Mouse (Mus musculus) A20 (cell line): Measurements from ENCODE around the gene Zfp786.
"Not testable (repeated sequence)": the region's sequence is repeated elsewhere in the genome, so short reads cannot be mapped to it uniquely, and the experiment has no call there.

Experiments used
- DNase-seq: peaks from one replicate; pipeline ENCODE4 v3.0.0-alpha.2; 2011; ENCODE audit warnings: low read depth, low spot score

Zfp786 gene

GRCm38 (mm10) chr6:47830104-47831078 lies at the start of gene Zfp786:
TSS of gene Zfp786 (minus strand) at chr6:47830867.
- peak; percentile 92 for DNase-seq

GRCm38 (mm10) chr6:47880166-47880565 lies 49.5 kb upstream of the Zfp786 start:
- DNase-seq: no peak

DNA sequence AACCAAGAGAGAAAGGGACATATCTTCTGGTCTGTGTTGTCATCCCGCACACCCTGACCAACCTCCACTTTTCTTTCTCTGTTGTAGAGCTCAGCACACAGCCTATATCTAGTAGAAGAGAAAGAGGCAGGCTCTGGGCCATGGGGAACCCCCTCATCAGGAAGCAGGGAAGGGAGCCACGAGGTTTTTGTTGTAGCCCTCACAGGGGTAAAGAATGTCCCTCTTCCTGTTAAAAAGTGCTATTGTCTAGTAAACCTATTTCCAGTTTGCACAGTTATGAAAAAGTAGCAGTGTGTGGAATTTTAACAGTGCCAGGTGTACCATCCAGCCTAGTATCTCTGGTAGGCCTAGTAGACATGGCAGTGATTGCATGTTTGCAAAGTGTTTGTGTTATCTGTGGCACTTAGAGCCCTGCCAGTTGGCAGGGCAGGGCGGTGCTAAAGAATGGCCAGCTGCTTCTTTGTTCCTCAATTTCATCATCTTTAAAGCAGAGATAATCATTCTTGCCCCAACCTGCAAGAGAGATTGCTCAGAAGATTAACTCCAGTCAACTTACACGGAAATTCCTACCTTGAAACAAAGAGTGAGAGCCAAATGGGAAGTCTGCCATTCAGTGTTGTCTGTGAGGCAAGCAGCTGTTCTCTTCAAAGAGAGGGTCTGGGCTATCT lies 48.5 kb upstream of the Zfp786 start:
- DNase-seq: peak; percentile 47

GRCm38 (mm10) chr6:47878593-47878992 lies 47.9 kb upstream of the Zfp786 start:
- DNase-seq: no peak

GRCm38 (mm10) chr6:47878133-47878514 lies 47.5 kb upstream of the Zfp786 start:
- peak; percentile 58 for DNase-seq

- DNase-seq: peak; percentile 90
Observed at GRCm38 (mm10) chr6:47877461-47878132, 46.9 kb upstream of the Zfp786 start.

- no peak for DNase-seq
Observed at GRCm38 (mm10) chr6:47877058-47877457, 46.4 kb upstream of the Zfp786 start, which contains the start of gene Zfp282. TSS of gene Zfp282 (plus strand) at chr6:47877204.

- DNase-seq: no peak
Observed at GRCm38 (mm10) chr6:47872266-47872665, 41.6 kb upstream of the Zfp786 start.

GRCm38 (mm10) chr6:47857729-47858128 lies 27.1 kb upstream of the Zfp786 start:
- not testable (repeated sequence) for DNase-seq

DNA sequence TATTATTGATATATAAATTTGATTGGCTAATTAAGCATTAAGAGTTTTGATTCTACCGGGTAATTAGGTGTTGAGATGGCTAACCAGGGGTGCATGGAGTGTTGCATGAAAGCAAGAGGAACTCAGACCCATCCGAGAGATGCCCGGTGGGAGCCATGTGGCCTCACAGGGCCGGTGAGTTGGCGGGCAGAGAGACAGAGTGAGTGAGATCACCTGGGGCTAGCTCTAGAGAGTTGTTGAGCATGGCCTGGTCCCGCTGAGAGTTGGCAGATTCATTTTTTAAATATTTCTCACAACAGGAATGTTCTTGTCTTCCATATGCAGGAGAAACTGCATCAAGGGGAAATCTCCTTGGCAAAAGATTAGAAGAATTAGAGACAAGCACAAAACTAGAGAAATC lies 26.6 kb upstream of the Zfp786 start:
- no peak for DNase-seq

- DNase-seq: no peak
Observed at GRCm38 (mm10) chr6:47845779-47846178, 15.1 kb upstream of the Zfp786 start.

GRCm38 (mm10) chr6:47842337-47842736 lies 11.7 kb upstream of the Zfp786 start:
- DNase-seq: no peak

DNA sequence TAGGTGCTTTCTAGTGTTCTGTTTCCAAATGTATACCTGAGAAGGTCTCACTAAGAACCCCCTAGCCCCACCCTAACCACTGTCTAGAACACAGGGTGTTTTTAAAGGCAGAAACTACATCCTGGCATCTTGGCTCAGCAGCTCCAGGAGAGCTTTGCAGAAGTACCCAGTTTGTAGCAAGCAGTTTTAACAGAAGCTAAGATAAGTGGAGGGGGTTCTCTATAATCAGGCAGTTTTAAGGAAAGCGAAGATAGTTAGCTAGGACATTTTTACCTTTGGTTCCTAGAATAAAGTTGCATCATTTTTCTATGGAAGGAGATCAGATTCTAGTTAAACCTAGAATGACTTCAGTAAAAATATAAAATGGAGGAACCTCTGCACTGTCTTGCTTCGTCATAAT lies 11.2 kb upstream of the Zfp786 start:
- DNase-seq: no peak

GRCm38 (mm10) chr6:47841077-47841476 lies 10.4 kb upstream of the Zfp786 start:
- DNase-seq: peak; percentile 27

DNA sequence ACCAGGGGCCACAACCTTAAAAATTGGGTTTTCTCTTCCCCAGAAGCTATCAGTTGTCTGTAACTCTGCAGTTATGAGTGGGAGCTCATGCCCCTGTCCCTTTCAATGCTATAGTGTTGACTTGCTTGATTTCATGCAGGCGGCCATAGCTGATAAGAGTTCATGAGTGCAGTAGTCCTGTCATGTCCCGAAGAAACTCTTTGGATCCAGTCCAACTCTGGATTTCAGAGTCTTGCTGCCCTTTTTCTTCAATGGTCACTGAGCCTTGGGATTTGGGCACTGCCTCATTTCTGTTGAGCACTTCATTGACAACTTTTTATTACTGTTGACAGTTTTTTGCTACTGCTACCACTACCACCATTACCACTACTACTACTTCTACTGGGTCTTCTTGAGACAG lies 7.0 kb upstream of the Zfp786 start:
- no peak for DNase-seq

- peak; percentile 81 for DNase-seq
Observed at GRCm38 (mm10) chr6:47835984-47836521, 5.4 kb upstream of the Zfp786 start.

DNA sequence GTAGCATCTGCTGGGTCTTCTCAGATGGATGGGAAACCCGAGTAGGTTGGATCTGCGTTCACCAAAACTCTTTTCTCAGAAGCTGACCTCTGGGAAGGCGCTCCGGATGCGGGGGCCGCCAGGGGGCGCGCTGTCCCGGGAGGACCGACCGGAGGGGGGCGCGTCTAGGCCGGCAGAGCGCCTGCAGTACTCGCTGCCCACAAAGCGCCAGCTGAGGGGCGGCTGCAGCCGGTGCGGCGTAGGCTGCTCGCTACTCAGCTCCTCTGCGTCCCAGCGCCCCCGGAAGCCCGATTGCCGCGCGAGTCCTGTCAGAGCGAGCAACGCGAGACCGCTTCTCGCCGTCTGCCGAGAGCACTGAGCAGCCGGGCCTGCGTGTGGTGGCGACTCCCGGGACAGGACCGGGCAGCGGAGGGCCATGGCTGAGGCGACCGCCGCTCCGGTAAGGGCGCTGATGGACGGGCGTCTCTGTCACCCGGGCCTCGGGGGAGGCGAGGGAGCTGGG lies 4.9 kb upstream of the Zfp786 start, which contains the start of gene Zfp398:
Gene Zfp398 (plus strand): TSS at position 180 of the 502 bp plus-strand sequence.
- peak; percentile 95 for DNase-seq

- DNase-seq: no peak
Observed at GRCm38 (mm10) chr6:47832220-47832619, 1.6 kb upstream of the Zfp786 start.

GRCm38 (mm10) chr6:47828950-47829349 lies 1.7 kb downstream of the Zfp786 start:
- DNase-seq: peak; percentile 70

DNA sequence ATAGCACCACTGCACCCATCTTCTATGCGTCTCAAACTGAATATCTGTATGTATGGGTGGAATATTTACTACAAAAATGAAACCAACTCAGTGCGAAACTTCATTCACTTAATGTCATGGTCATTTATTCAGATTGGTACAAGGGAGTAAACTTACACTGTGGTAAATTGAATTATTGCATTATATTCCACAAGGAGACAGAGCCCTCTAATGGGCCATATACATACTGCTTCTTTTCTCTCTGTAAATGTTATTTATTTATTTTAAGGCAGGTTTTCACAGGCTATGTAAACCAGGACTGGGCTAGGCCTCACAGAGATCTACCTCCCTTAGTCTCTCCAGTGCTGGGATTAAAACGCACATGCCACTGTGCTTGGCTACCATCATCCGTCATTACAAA lies 3.2 kb downstream of the Zfp786 start:
- no peak for DNase-seq

GRCm38 (mm10) chr6:47824241-47824640 lies 6.4 kb downstream of the Zfp786 start:
- no peak for DNase-seq
